Mouse (Mus musculus): ENCODE results near the gene Krtap10-10. TPM values are rescaled to one million over a fixed set of nuclear protein-coding genes. Genes with fewer than 3 reads are reported as not detected.
A peak's percentile ranks its signal among the peaks of the same experiment; 100 is the strongest.

Gene Krtap10-10
- polyA plus RNA-seq, 1 experiment: not detected

GRCm38 (mm10) chr10:77864067-77864761 is 28.5 kb downstream of the Krtap10-10 start:
- no peak overlapping the region for H3K4me2 ChIP-seq (ENCODE audit: low read depth)
- H3ac ChIP-seq (ENCODE audit: control insufficient read depth, insufficient read length): no peak overlapping the region
- no peak for TF ChIP-seq POLR2AphosphoS2 (IDR thresholded peaks at IDR 0.05; ENCODE audit: insufficient read length, low read depth)
- no peak for TF ChIP-seq TCF12 (IDR thresholded peaks at IDR 0.05; ENCODE audit: insufficient read depth, poor library complexity, severe bottlenecking)
- no peak for TF ChIP-seq MAX (IDR thresholded peaks at IDR 0.05; ENCODE audit: low read depth)
- TF ChIP-seq TCF3 (IDR thresholded peaks at IDR 0.05; ENCODE audit: insufficient read length, low read depth): no peak
- TF ChIP-seq POLR2A (IDR thresholded peaks at IDR 0.05; ENCODE audit: insufficient read length, low read depth): no peak
- no peak for TF ChIP-seq MYOG (IDR thresholded peaks at IDR 0.05; ENCODE audit: control insufficient read depth in 1 of 3, insufficient read depth in 1 of 3, insufficient read length in 2 of 3, low read depth in 2 of 3)
- no peak for TF ChIP-seq CEBPB (IDR thresholded peaks at IDR 0.05; ENCODE audit: insufficient read depth, poor library complexity, severe bottlenecking)
- no peak for TF ChIP-seq E2F4 (IDR thresholded peaks at IDR 0.05; ENCODE audit: insufficient read depth)
- TF ChIP-seq MYOD1 (IDR thresholded peaks at IDR 0.05; ENCODE audit: control insufficient read depth in 1 of 3, insufficient read length in 2 of 3, low read depth in 2 of 3): no peak
- TF ChIP-seq USF1 (IDR thresholded peaks at IDR 0.05; ENCODE audit: low read depth): no peak
- TF ChIP-seq SRF (IDR thresholded peaks at IDR 0.05; ENCODE audit: control insufficient read depth, insufficient read length, low read depth): no peak
- TF ChIP-seq REST (IDR thresholded peaks at IDR 0.05; ENCODE audit: insufficient read depth, insufficient read length): no peak
- no peak overlapping the region for H3K4me3 ChIP-seq
- no peaks in the 10 kb centered on the region for H3K79me2 ChIP-seq (ENCODE audit: control insufficient read depth, insufficient read depth)
- peaks cover 7% of the 10 kb centered on the region for H3K27me3 ChIP-seq (ENCODE audit: control insufficient read depth, insufficient read depth, insufficient read length)
- H3K36me3 ChIP-seq (ENCODE audit: control insufficient read depth, insufficient read depth): no peaks in the 10 kb centered on the region

- H3K79me2 ChIP-seq (ENCODE audit: control insufficient read depth, insufficient read depth): no peaks in the 10 kb centered on the region
- H3K4me3 ChIP-seq: no peak overlapping the region
- peaks cover 7% of the 10 kb centered on the region for H3K27me3 ChIP-seq (ENCODE audit: control insufficient read depth, insufficient read depth, insufficient read length)
- H3K4me2 ChIP-seq (ENCODE audit: low read depth): no peak overlapping the region
- TF ChIP-seq REST (IDR thresholded peaks at IDR 0.05; ENCODE audit: insufficient read depth, insufficient read length) (no peak), MAX (IDR thresholded peaks at IDR 0.05; ENCODE audit: low read depth) (no peak), POLR2A (IDR thresholded peaks at IDR 0.05; ENCODE audit: insufficient read length, low read depth) (no peak), SRF (IDR thresholded peaks at IDR 0.05; ENCODE audit: control insufficient read depth, insufficient read length, low read depth) (no peak), TCF3 (IDR thresholded peaks at IDR 0.05; ENCODE audit: insufficient read length, low read depth) (no peak), E2F4 (IDR thresholded peaks at IDR 0.05; ENCODE audit: insufficient read depth) (no peak), MYOG (IDR thresholded peaks at IDR 0.05; ENCODE audit: control insufficient read depth in 1 of 3, insufficient read depth in 1 of 3, insufficient read length in 2 of 3, low read depth in 2 of 3) (no peak), USF1 (IDR thresholded peaks at IDR 0.05; ENCODE audit: low read depth) (no peak), MYOD1 (IDR thresholded peaks at IDR 0.05; ENCODE audit: control insufficient read depth in 1 of 3, insufficient read length in 2 of 3, low read depth in 2 of 3) (no peak), CEBPB (IDR thresholded peaks at IDR 0.05; ENCODE audit: insufficient read depth, poor library complexity, severe bottlenecking) (no peak)
- H3K36me3 ChIP-seq (ENCODE audit: control insufficient read depth, insufficient read depth): no peaks in the 10 kb centered on the region
- no peak overlapping the region for H3ac ChIP-seq (ENCODE audit: control insufficient read depth, insufficient read length)
These were observed 29.0 kb downstream of the Krtap10-10 start for GRCm38 (mm10) chr10:77864762-77865143.

GRCm38 (mm10) chr10:77867546-77867945 is 31.8 kb downstream of the Krtap10-10 start:
- Histone ChIP-seq H3K4me3 (no peak overlapping the region), H3ac (ENCODE audit: control insufficient read depth, insufficient read length) (no peak overlapping the region), H3K79me2 (ENCODE audit: control insufficient read depth, insufficient read depth) (no peaks in the 10 kb centered on the region), H3K36me3 (ENCODE audit: control insufficient read depth, insufficient read depth) (no peaks in the 10 kb centered on the region), H3K27me3 (ENCODE audit: control insufficient read depth, insufficient read depth, insufficient read length) (no peaks in the 10 kb centered on the region), H3K4me2 (ENCODE audit: low read depth) (no peak overlapping the region)
- no peak for TF ChIP-seq POLR2AphosphoS2 (IDR thresholded peaks at IDR 0.05; ENCODE audit: insufficient read length, low read depth)
- TF ChIP-seq USF1 (IDR thresholded peaks at IDR 0.05; ENCODE audit: low read depth): no peak
- TF ChIP-seq E2F4 (IDR thresholded peaks at IDR 0.05; ENCODE audit: insufficient read depth): no peak
- peak in 1 of 3 experiments; percentile 22 for TF ChIP-seq MYOG (IDR thresholded peaks at IDR 0.05; ENCODE audit: control insufficient read depth in 1 of 3, insufficient read depth in 1 of 3, insufficient read length in 2 of 3, low read depth in 2 of 3)
- TF ChIP-seq REST (IDR thresholded peaks at IDR 0.05; ENCODE audit: insufficient read depth, insufficient read length): peak; percentile 82

GRCm38 (mm10) chr10:77869651-77870050 is 33.9 kb downstream of the Krtap10-10 start:
- Histone ChIP-seq H3K4me3 (no peak overlapping the region), H3ac (ENCODE audit: control insufficient read depth, insufficient read length) (no peak overlapping the region), H3K27me3 (ENCODE audit: control insufficient read depth, insufficient read depth, insufficient read length) (no peaks in the 10 kb centered on the region), H3K79me2 (ENCODE audit: control insufficient read depth, insufficient read depth) (no peaks in the 10 kb centered on the region), H3K4me2 (ENCODE audit: low read depth) (no peak overlapping the region), H3K36me3 (ENCODE audit: control insufficient read depth, insufficient read depth) (no peaks in the 10 kb centered on the region)
- TF ChIP-seq TCF12 (IDR thresholded peaks at IDR 0.05; ENCODE audit: insufficient read depth, poor library complexity, severe bottlenecking): no peak
- TF ChIP-seq E2F4 (IDR thresholded peaks at IDR 0.05; ENCODE audit: insufficient read depth): no peak
- no peak for TF ChIP-seq SRF (IDR thresholded peaks at IDR 0.05; ENCODE audit: control insufficient read depth, insufficient read length, low read depth)
- TF ChIP-seq USF1 (IDR thresholded peaks at IDR 0.05; ENCODE audit: low read depth): no peak
- TF ChIP-seq POLR2AphosphoS2 (IDR thresholded peaks at IDR 0.05; ENCODE audit: insufficient read length, low read depth): no peak
- no peak for TF ChIP-seq MYOG (IDR thresholded peaks at IDR 0.05; ENCODE audit: control insufficient read depth in 1 of 3, insufficient read depth in 1 of 3, insufficient read length in 2 of 3, low read depth in 2 of 3)
- TF ChIP-seq MAX (IDR thresholded peaks at IDR 0.05; ENCODE audit: low read depth): no peak
- TF ChIP-seq CEBPB (IDR thresholded peaks at IDR 0.05; ENCODE audit: insufficient read depth, poor library complexity, severe bottlenecking): no peak
- TF ChIP-seq MYOD1 (IDR thresholded peaks at IDR 0.05; ENCODE audit: control insufficient read depth in 1 of 3, insufficient read length in 2 of 3, low read depth in 2 of 3): no peak
- no peak for TF ChIP-seq POLR2A (IDR thresholded peaks at IDR 0.05; ENCODE audit: insufficient read length, low read depth)
- TF ChIP-seq REST (IDR thresholded peaks at IDR 0.05; ENCODE audit: insufficient read depth, insufficient read length): no peak
- TF ChIP-seq TCF3 (IDR thresholded peaks at IDR 0.05; ENCODE audit: insufficient read length, low read depth): no peak

All from myocyte (in vitro differentiated cells).